Mouse (Mus musculus) megakaryocyte progenitor cell, adult 5-6 weeks (primary cell): ENCODE results near the gene Hoxa13. TPM values are rescaled to one million over a fixed set of nuclear protein-coding genes. Genes with fewer than 3 reads are reported as not detected.

Experiments
- ATAC-seq: replicated peaks from 2 replicates; pipeline ENCODE4 v1.8.0; 2016; ENCODE audit warnings: mild to moderate bottlenecking, moderate TSS enrichment, inconsistent platforms; ENCODE audit not compliant: poor library complexity
- total RNA-seq, 2 experiments: library from RNA; stranded (forward) in 1 of 2; stranded (reverse) in 1 of 2; fragments of 157-497, 149-512 nt in 1 of 2; fragments of 200-1000 nt in 1 of 2; gene quantifications; 2 replicates each; pipeline versions ENCODE4 v1.2.3 to v1.2.4; 2015 to 2017

Hoxa13 gene
- total RNA-seq, 2 experiments from 2014 or later = not detected

GRCm38 (mm10) chr6:52212556-52213118 is 48.0 kb downstream of the Hoxa13 start:
- peak; percentile 24 for ATAC-seq

- ATAC-seq = no peak
These were observed 48.7 kb downstream of the Hoxa13 start for GRCm38 (mm10) chr6:52211961-52212360.

- peak; percentile 86 for ATAC-seq
These were observed 49.3 kb downstream of the Hoxa13 start for GRCm38 (mm10) chr6:52211170-52211935.

GRCm38 (mm10) chr6:52209685-52210046 is 51.0 kb downstream of the Hoxa13 start:
- no peak for ATAC-seq

GRCm38 (mm10) chr6:52208868-52209684 is 51.6 kb downstream of the Hoxa13 start:
- ATAC-seq = no peak

GRCm38 (mm10) chr6:52208072-52208867 is 52.4 kb downstream of the Hoxa13 start, which contains the start of gene Hoxa6:
Gene Hoxa6 (minus strand): TSS chr6:52208722.
- no peak for ATAC-seq

Other genes with a start within 250 kb of the Hoxa13 start
- gene Skap2, start 248.3 kb downstream of the Hoxa13 start, total RNA-seq (2015) = 96.8 and 103 TPM in 2 replicates
- 139 and 181 TPM in 2 replicates for gene Skap2, start 248.3 kb downstream of the Hoxa13 start, total RNA-seq (2017)
- gene Hoxa1, start 102.6 kb downstream of the Hoxa13 start, total RNA-seq (2015) = 0.15 and 0.17 TPM in 2 replicates
- gene Hoxa1, start 102.6 kb downstream of the Hoxa13 start, total RNA-seq (2017) = 0.10 TPM in 1 of 2 replicates, not detected in the other
- 0.86 TPM in 1 of 2 replicates, not detected in the other for gene Hoxa2, start 96.0 kb downstream of the Hoxa13 start, total RNA-seq (2015)
- gene Hoxa2, start 96.0 kb downstream of the Hoxa13 start, total RNA-seq (2017) = 0.34 TPM in 1 of 2 replicates, not detected in the other
- gene 5730596B20Rik, start 83.4 kb downstream of the Hoxa13 start, total RNA-seq (2015) = not detected in 2 replicates
- not detected in 2 replicates for gene 5730596B20Rik, start 83.4 kb downstream of the Hoxa13 start, total RNA-seq (2017)
- 0.88 and 1.9 TPM in 2 replicates for gene Hoxa4, start 69.1 kb downstream of the Hoxa13 start, total RNA-seq (2015)
- 0.71 and 1.3 TPM in 2 replicates for gene Hoxa4, start 69.1 kb downstream of the Hoxa13 start, total RNA-seq (2017)
- gene Hoxa5, start 56.3 kb downstream of the Hoxa13 start, total RNA-seq (2015) = 2.3 and 3.1 TPM in 2 replicates
- gene Hoxa5, start 56.3 kb downstream of the Hoxa13 start, total RNA-seq (2017) = 0.83 and 1.1 TPM in 2 replicates
- gene Hoxa6, start 52.2 kb downstream of the Hoxa13 start, total RNA-seq (2015) = 0.22 TPM in 1 of 2 replicates, not detected in the other
- gene Hoxa6, start 52.2 kb downstream of the Hoxa13 start, total RNA-seq (2017) = not detected in 2 replicates
- gene Hoxa3, start 47.5 kb downstream of the Hoxa13 start, total RNA-seq (2015) = 0.59 and 2.1 TPM in 2 replicates
- gene Hoxa3, start 47.5 kb downstream of the Hoxa13 start, total RNA-seq (2017) = 0.37 and 0.42 TPM in 2 replicates
- not detected in 2 replicates for gene Gm28308, start 47.5 kb downstream of the Hoxa13 start, total RNA-seq (2015)
- gene Gm28308, start 47.5 kb downstream of the Hoxa13 start, total RNA-seq (2017) = 0.84 TPM in 1 of 2 replicates, not detected in the other
- gene Hoxa7, start 39.0 kb downstream of the Hoxa13 start, total RNA-seq (2015) = 11.4 and 15.7 TPM in 2 replicates
- gene Hoxa7, start 39.0 kb downstream of the Hoxa13 start, total RNA-seq (2017) = 5.5 and 8.2 TPM in 2 replicates
- 8.1 and 10.7 TPM in 2 replicates for gene Hoxa9, start 29.8 kb downstream of the Hoxa13 start, total RNA-seq (2015)
- 23.4 and 24.9 TPM in 2 replicates for gene Hoxa9, start 29.8 kb downstream of the Hoxa13 start, total RNA-seq (2017)
- 0.12 and 0.24 TPM in 2 replicates for gene Hoxa10, start 20.0 kb downstream of the Hoxa13 start, total RNA-seq (2015)
- 0.30 TPM in 1 of 2 replicates, not detected in the other for gene Hoxa10, start 20.0 kb downstream of the Hoxa13 start, total RNA-seq (2017)
- not detected in 2 replicates for gene Hoxa11, start 15.1 kb downstream of the Hoxa13 start, total RNA-seq (2015)
- 0.10 TPM in 1 of 2 replicates, not detected in the other for gene Hoxa11, start 15.1 kb downstream of the Hoxa13 start, total RNA-seq (2017)
- not detected in 2 replicates for gene Evx1, start 52.6 kb upstream of the Hoxa13 start, total RNA-seq (2015)
- not detected in 2 replicates for gene Evx1, start 52.6 kb upstream of the Hoxa13 start, total RNA-seq (2017)